Mouse (Mus musculus): ENCODE measurements around the gene Ablim1.

- TF ChIP-seq CTCF (IDR thresholded peaks at IDR 0.05; ENCODE audit: borderline replicate concordance, control insufficient read depth, extremely low read depth, insufficient read depth, low read length, poor library complexity), result no peak
- no peak for TF ChIP-seq POLR2A (IDR thresholded peaks at IDR 0.05; ENCODE audit: control insufficient read depth, extremely low read depth, insufficient read depth, low read length, poor library complexity)
These were observed 167.8 kb downstream of the Ablim1 start for GRCm38 (mm10) chr19:57146936-57147335.

All from thymus, adult 2 months (tissue).